Mouse (Mus musculus): ENCODE measurements around the gene Prmt1. TPM values are rescaled to one million over a fixed set of nuclear protein-coding genes. Genes with fewer than 3 reads are reported as not detected.

Gene Prmt1
- polyA plus RNA-seq, 1 experiment from 2014 or later = 274 TPM

DNA sequence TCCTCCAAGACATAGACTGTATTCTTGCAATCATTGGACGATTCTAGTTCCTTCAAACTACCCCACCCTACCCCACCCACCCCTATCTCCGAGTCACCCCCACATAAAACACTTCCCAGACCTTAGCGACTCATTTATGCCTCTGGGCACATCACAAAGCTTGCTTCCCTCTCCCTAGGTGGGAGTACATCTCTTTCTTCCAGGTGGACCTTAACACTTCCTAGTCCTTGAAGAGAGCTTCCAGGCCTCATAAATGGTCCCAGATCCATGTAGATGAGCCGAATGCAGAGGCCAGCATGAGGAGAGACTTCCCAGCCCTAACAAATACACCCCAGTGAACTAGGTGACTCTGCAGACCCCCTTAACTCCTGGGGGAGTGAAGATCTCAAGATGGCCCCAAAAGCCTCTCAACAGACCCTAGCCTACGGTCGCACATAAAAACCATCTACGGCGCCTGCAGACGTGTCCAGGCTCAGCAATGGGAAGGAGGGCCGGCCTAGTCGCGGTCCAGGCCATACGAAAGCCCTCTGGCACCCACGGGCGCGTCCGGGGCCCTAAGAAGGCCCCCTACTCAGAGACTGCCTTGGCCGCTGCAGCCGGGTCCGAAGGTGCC lies 29.1 kb upstream of the Prmt1 start:
- Histone ChIP-seq H3K27ac (ENCODE audit: low read depth, low read length) (peak overlapping the region; percentile 82), H3K9me3 (replicated peaks; ENCODE audit: control insufficient read depth, low read length) (no peaks in the 10 kb centered on the region), H3K9ac (ENCODE audit: low read length) (peak overlapping the region; percentile 92), H3K27me3 (replicated peaks; ENCODE audit: control insufficient read depth, insufficient read depth, low read length) (no peaks in the 10 kb centered on the region), H3K36me3 (ENCODE audit: control insufficient read depth, insufficient read depth, low read length) (peaks cover 35% of the 10 kb centered on the region), H3K4me2 (ENCODE audit: low read length) (peak overlapping the region; percentile 76), H3K4me3 (ENCODE audit: low read depth, low read length) (peak overlapping the region; percentile 95), H3K4me1 (ENCODE audit: control insufficient read depth, insufficient read depth, low read length) (peaks cover 14% of the 10 kb centered on the region)
- DNase-seq (ENCODE audit: low spot score) (no peak), ATAC-seq (no peak)
- WGBS = 2% methylated on average over 20 of the region's 20 CpGs

DNA sequence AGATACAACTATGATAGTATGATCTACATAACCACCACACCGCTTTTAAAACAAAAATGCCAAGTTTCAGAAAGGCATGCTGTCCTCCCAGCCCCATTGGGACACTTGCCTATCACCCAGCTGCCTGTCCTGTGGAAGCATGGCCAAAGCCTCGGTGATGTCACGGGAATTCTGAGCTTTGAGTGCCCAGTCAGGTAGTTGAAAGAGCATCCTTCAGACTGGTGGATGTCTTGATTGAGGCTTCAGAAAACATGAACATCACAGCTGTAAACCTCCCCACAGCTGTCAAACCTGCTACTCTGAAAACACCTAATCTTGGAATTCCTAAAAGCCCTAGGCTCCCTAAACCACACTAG lies 27.7 kb upstream of the Prmt1 start:
- peak overlapping the region; percentile 10; the same call in 1 of the 2 replicates for H3K9ac ChIP-seq (ENCODE audit: low read length)
- no peak overlapping the region for H3K4me3 ChIP-seq (ENCODE audit: low read depth, low read length)
- H3K9me3 ChIP-seq (replicated peaks; ENCODE audit: control insufficient read depth, low read length) = no peaks in the 10 kb centered on the region
- DNase-seq (ENCODE audit: low spot score) (no peak), ATAC-seq (no peak)
- H3K36me3 ChIP-seq (ENCODE audit: control insufficient read depth, insufficient read depth, low read length) = peaks cover 49% of the 10 kb centered on the region
- no peak overlapping the region for H3K27ac ChIP-seq (ENCODE audit: low read depth, low read length)
- no peak overlapping the region for H3K4me2 ChIP-seq (ENCODE audit: low read length)
- WGBS = 94% methylated on average over 3 of the region's 3 CpGs
- H3K4me1 ChIP-seq (ENCODE audit: control insufficient read depth, insufficient read depth, low read length) = peaks cover 14% of the 10 kb centered on the region
- H3K27me3 ChIP-seq (replicated peaks; ENCODE audit: control insufficient read depth, insufficient read depth, low read length) = no peaks in the 10 kb centered on the region

DNA sequence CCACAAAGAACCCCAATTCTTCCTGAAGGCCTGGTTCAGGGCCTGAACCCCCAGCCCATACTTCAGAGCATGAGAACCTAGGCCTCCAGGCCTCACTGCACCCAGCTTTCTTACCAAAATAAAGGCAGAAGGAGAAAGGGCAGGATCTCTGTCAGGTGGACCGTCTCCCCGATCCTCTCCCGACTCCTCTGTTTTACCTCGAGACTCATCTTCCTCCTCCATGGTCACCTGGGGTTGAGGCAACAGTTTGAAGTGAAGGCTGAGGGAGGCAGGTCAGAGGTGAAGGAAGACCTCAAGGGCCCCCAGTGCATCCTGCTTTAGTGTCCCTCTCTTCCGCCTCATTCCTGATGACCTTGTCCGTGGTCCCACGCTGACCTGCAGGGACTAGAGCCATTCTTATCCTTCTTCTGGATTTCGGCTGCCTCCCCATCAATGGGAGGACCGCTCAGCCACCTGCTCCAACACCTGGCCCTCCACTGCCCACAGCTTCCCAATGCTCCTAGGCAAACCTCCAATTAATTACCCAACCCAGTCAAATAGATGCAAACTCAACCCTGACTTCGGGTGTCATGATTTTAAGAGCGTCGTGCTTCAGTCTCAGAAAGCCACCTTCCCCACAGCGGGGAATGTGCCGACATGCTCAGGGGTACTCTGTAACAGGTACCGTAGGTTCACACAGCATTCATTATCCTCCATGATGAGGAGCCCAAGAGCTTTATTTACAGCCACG lies 27.2 kb upstream of the Prmt1 start:
- no peak for ATAC-seq
- WGBS = 96% methylated on average over 16 of the region's 16 CpGs
- H3K4me2 ChIP-seq (ENCODE audit: low read length) = no peak overlapping the region
- peak overlapping the region; percentile 10; the same call in 1 of the 2 replicates for H3K9ac ChIP-seq (ENCODE audit: low read length)
- H3K9me3 ChIP-seq (replicated peaks; ENCODE audit: control insufficient read depth, low read length) = no peaks in the 10 kb centered on the region
- H3K4me1 ChIP-seq (ENCODE audit: control insufficient read depth, insufficient read depth, low read length) = peaks cover 14% of the 10 kb centered on the region
- H3K27ac ChIP-seq (ENCODE audit: low read depth, low read length) = no peak overlapping the region
- DNase-seq (ENCODE audit: low spot score) = no peak
- H3K27me3 ChIP-seq (replicated peaks; ENCODE audit: control insufficient read depth, insufficient read depth, low read length) = no peaks in the 10 kb centered on the region
- H3K4me3 ChIP-seq (ENCODE audit: low read depth, low read length) = no peak overlapping the region
- H3K36me3 ChIP-seq (ENCODE audit: control insufficient read depth, insufficient read depth, low read length) = peaks cover 54% of the 10 kb centered on the region

DNA sequence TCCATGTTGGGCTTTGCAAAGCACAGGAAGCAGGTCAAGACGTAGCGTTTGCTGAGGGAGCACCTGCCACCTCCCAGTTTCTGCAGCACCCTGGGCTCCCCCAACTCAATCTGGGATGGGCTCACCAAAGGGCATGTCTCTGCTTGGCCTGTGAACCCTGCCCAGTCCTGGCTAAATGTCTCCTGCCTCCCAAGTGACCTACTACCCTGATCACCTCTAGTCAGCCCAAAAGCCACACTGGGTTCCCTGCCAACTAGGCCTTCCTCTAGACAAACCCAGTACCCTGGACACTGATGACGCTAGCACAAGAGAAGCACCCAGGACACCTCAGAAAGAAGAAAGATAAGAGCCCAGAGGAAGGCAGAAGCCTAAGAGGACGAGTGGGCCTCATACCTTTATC lies 26.5 kb upstream of the Prmt1 start:
- no peak overlapping the region for H3K9ac ChIP-seq (ENCODE audit: low read length)
- ATAC-seq (no peak), DNase-seq (ENCODE audit: low spot score) (no peak)
- no peaks in the 10 kb centered on the region for H3K27me3 ChIP-seq (replicated peaks; ENCODE audit: control insufficient read depth, insufficient read depth, low read length)
- WGBS = 87% methylated on average over 4 of the region's 4 CpGs
- peaks cover 14% of the 10 kb centered on the region for H3K4me1 ChIP-seq (ENCODE audit: control insufficient read depth, insufficient read depth, low read length)
- H3K4me3 ChIP-seq (ENCODE audit: low read depth, low read length) = no peak overlapping the region
- peaks cover 61% of the 10 kb centered on the region for H3K36me3 ChIP-seq (ENCODE audit: control insufficient read depth, insufficient read depth, low read length)
- H3K4me2 ChIP-seq (ENCODE audit: low read length) = no peak overlapping the region
- H3K27ac ChIP-seq (ENCODE audit: low read depth, low read length) = no peak overlapping the region
- H3K9me3 ChIP-seq (replicated peaks; ENCODE audit: control insufficient read depth, low read length) = no peaks in the 10 kb centered on the region

DNA sequence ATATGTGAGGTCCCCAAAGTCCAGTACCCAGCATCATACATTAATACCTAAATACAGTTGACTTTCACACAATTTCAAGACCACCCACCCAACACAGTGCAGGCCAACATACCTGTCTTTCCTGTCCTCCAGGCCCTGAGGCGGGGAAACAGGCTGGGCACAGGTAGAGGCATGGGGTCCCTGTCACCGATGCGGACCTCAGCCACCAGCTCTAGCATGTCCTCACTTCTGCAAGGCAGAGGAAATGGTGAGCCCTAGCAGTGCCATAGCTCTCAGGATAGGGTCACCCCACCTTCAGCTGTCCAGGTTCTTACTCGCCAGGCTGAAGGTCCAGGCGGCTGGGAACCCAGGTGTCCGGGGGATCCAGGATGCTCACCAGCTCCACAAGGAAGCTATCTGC lies 25.6 kb upstream of the Prmt1 start:
- Histone ChIP-seq H3K4me1 (ENCODE audit: control insufficient read depth, insufficient read depth, low read length) (peaks cover 10% of the 10 kb centered on the region), H3K27me3 (replicated peaks; ENCODE audit: control insufficient read depth, insufficient read depth, low read length) (no peaks in the 10 kb centered on the region), H3K36me3 (ENCODE audit: control insufficient read depth, insufficient read depth, low read length) (peaks cover 69% of the 10 kb centered on the region), H3K9ac (ENCODE audit: low read length) (no peak overlapping the region), H3K9me3 (replicated peaks; ENCODE audit: control insufficient read depth, low read length) (no peaks in the 10 kb centered on the region), H3K4me3 (ENCODE audit: low read depth, low read length) (no peak overlapping the region), H3K27ac (ENCODE audit: low read depth, low read length) (no peak overlapping the region), H3K4me2 (ENCODE audit: low read length) (no peak overlapping the region)
- DNase-seq (ENCODE audit: low spot score) (no peak), ATAC-seq (no peak)
- over 99% methylated on average over 6 of the region's 6 CpGs for WGBS

DNA sequence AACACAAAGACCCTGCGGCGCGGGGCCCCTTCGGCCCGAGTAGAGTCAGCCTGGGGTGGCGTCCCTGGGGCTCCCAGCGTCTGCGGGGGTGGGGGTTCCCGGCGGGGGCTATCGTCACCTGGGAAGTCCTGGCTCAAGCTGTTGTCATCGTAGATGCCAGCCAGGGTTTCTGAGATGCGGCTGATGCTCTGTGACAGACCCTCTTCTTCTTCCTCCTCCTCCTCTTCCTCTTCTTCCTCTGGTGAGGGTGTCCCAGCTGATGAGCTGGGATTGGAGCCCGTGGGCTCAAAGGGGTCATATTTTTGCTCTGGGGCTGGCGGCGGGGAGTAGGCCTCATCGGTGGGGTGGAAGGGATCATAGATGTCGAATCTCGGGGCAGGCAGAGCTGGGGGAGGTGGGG lies 22.0 kb upstream of the Prmt1 start:
- no peak for DNase-seq (ENCODE audit: low spot score)
- H3K4me3 ChIP-seq (ENCODE audit: low read depth, low read length) = no peak overlapping the region
- WGBS = 97% methylated on average over 19 of the region's 19 CpGs
- H3K36me3 ChIP-seq (ENCODE audit: control insufficient read depth, insufficient read depth, low read length) = peaks cover 99% of the 10 kb centered on the region
- H3K9me3 ChIP-seq (replicated peaks; ENCODE audit: control insufficient read depth, low read length) = no peaks in the 10 kb centered on the region
- H3K27ac ChIP-seq (ENCODE audit: low read depth, low read length) = no peak overlapping the region
- no peak for ATAC-seq
- no peaks in the 10 kb centered on the region for H3K4me1 ChIP-seq (ENCODE audit: control insufficient read depth, insufficient read depth, low read length)
- no peak overlapping the region for H3K4me2 ChIP-seq (ENCODE audit: low read length)
- no peak overlapping the region for H3K9ac ChIP-seq (ENCODE audit: low read length)
- H3K27me3 ChIP-seq (replicated peaks; ENCODE audit: control insufficient read depth, insufficient read depth, low read length) = no peaks in the 10 kb centered on the region

DNA sequence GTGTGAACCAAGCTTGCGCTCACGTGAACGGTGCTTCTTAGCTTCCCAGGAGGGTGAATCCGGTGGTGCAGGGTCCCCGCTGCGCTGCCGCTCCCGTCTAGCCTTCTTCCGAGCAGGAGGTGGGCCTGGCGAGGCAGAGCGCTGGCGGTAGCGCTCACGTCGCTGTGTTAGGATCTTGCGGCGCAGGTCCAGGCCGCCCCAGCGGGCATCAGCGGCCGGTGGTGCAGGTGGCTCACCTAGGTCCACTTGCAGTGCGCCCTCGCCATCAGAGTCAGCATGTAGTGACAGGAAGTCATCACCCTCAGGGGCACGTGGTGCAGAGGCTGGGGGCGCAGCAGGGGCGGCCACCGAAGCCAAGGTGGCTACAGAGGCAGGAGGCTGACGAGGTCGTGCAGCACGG lies 21.5 kb upstream of the Prmt1 start:
- Histone ChIP-seq H3K27me3 (replicated peaks; ENCODE audit: control insufficient read depth, insufficient read depth, low read length) (no peaks in the 10 kb centered on the region), H3K4me3 (ENCODE audit: low read depth, low read length) (no peak overlapping the region), H3K9ac (ENCODE audit: low read length) (no peak overlapping the region), H3K9me3 (replicated peaks; ENCODE audit: control insufficient read depth, low read length) (no peaks in the 10 kb centered on the region), H3K4me2 (ENCODE audit: low read length) (no peak overlapping the region), H3K27ac (ENCODE audit: low read depth, low read length) (no peak overlapping the region), H3K4me1 (ENCODE audit: control insufficient read depth, insufficient read depth, low read length) (no peaks in the 10 kb centered on the region), H3K36me3 (ENCODE audit: control insufficient read depth, insufficient read depth, low read length) (peaks cover 99% of the 10 kb centered on the region)
- no peak for ATAC-seq
- 95% methylated on average over 30 of the region's 30 CpGs for WGBS
- no peak for DNase-seq (ENCODE audit: low spot score)

DNA sequence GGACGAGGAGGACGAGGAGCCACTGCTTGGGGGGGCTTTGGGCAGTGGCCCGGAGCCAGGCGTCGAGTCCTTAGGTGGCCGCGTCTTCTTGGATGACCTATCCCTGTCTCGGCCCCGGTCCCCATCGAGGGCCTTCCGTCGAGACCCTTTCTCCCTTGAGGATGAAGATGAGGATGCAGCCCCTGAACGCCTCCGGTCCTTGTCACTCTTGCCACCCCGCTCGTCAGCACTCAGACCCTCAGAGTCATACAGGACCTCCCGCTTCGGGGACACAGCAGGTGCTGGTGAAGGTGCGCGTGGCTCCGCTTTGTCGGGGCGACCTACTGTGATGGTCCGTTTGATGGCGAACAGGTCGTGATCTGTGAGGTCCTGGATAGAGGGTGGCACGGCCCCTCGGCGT lies 20.8 kb upstream of the Prmt1 start:
- Histone ChIP-seq H3K27ac (ENCODE audit: low read depth, low read length) (no peak overlapping the region), H3K27me3 (replicated peaks; ENCODE audit: control insufficient read depth, insufficient read depth, low read length) (no peaks in the 10 kb centered on the region), H3K4me3 (ENCODE audit: low read depth, low read length) (no peak overlapping the region), H3K9me3 (replicated peaks; ENCODE audit: control insufficient read depth, low read length) (no peaks in the 10 kb centered on the region), H3K36me3 (ENCODE audit: control insufficient read depth, insufficient read depth, low read length) (peaks cover 99% of the 10 kb centered on the region), H3K4me2 (ENCODE audit: low read length) (no peak overlapping the region), H3K9ac (ENCODE audit: low read length) (no peak overlapping the region), H3K4me1 (ENCODE audit: control insufficient read depth, insufficient read depth, low read length) (no peaks in the 10 kb centered on the region)
- WGBS = 97% methylated on average over 29 of the region's 29 CpGs
- DNase-seq (ENCODE audit: low spot score) (no peak), ATAC-seq (no peak)

DNA sequence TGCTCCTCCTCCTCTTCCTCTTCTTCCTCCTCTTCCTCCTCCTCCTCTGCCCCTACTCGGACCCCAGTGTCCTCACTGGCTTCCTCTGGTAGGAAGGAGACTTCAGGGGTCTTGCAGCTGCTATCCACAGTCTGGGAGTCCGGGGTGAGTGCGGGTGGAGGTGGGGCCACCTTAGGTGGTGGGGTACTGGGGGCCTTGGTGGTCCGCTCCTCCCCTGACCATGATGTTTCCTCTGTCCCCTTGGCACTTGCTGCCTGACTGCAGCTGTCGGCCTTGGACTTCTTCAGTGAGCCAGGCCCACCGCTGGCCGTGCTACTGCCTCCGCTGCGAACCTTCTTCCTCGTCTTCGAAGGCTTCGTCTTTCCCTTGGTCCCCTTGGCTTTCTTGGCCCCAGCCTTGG lies 20.1 kb upstream of the Prmt1 start:
- Histone ChIP-seq H3K9ac (ENCODE audit: low read length) (no peak overlapping the region), H3K27ac (ENCODE audit: low read depth, low read length) (no peak overlapping the region), H3K4me3 (ENCODE audit: low read depth, low read length) (no peak overlapping the region), H3K4me2 (ENCODE audit: low read length) (no peak overlapping the region), H3K27me3 (replicated peaks; ENCODE audit: control insufficient read depth, insufficient read depth, low read length) (no peaks in the 10 kb centered on the region), H3K9me3 (replicated peaks; ENCODE audit: control insufficient read depth, low read length) (no peaks in the 10 kb centered on the region), H3K36me3 (ENCODE audit: control insufficient read depth, insufficient read depth, low read length) (peaks cover 99% of the 10 kb centered on the region), H3K4me1 (ENCODE audit: control insufficient read depth, insufficient read depth, low read length) (no peaks in the 10 kb centered on the region)
- no peak for ATAC-seq
- DNase-seq (ENCODE audit: low spot score) = no peak
- 98% methylated on average over 12 of the region's 12 CpGs for WGBS

All from forebrain, embryonic 14.5 days (tissue).